ENCODE assay signal across 9 mouse cellular contexts in the genomic region with DNA sequence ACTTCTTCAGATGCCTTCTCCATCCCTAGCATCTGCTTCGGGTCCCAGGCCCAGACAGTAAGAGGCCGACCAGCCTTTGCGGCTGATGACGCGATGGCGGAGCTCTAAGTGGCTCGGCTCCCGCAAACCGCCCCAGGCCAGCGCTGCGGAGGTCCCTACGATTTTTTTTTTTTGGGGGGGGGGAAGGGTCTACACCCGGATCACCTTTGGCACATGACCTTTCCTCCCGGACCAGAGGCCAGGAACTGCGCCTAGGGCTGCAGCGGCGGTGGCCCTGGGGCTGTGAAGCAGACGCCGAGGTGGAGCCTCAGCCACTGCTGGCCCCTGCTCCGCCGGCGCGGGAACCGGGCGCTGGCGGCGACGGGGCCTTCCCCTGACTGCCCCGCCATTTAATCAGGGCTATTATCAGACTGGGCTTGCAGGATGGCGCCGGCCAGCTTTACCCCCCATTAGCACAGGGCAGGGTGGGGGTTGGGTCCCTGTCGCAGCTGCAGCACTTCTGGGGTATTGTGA. TPM values are rescaled to one million over a fixed set of nuclear protein-coding genes. Genes with fewer than 3 reads are reported as not detected.
DNase-seq lines count a peak whose midpoint lies in the region; ATAC-seq and TF ChIP-seq lines count a peak whose summit lies in the region.
"Had no signal": no experiment of that assay in that cellular context is flagged by ENCODE, and none has a peak within 500 bp of the region (broad histone marks: within the 10 kb centered on the region; RNA-seq: fewer than 3 reads in every experiment).

No protein-coding gene starts in this region.

- TF ChIP-seq EP300 in liver, embryonic 14.5 days (IDR thresholded peaks at IDR 0.05; ENCODE audit: low read depth): no peak

- H3K27me3 ChIP-seq in E14TG2a.4 (ENCODE audit: insufficient read depth, low read length): peaks cover 70% of the 10 kb centered on the region
- no peaks in the 10 kb centered on the region for H3K27me3 ChIP-seq in heart, embryonic 14.5 days (ENCODE audit: control insufficient read depth, insufficient read depth, low read length)
- peaks cover 63% of the 10 kb centered on the region for H3K27me3 ChIP-seq in liver, embryonic 14.5 days (ENCODE audit: control insufficient read depth, insufficient read depth, low read length)

- in situ Hi-C loops in ES-E14 (cut with MboI; ENCODE audit: low sequenced_read_pairs in 2 of 2, unreplicated experiment in 2 of 2): no loop called here

- 0% methylated on average over 31 of the region's 32 CpGs for WGBS in heart, embryonic 14.5 days
- under 1% methylated on average over 32 of the region's 32 CpGs for whole genome bisulfite sequencing in liver, embryonic 14.5 days (ENCODE audit: insufficient replicate concordance)

- H3K36me3 ChIP-seq in E14TG2a.4 (ENCODE audit: insufficient read depth, low read length) (no peaks in the 10 kb centered on the region), ES-E14 (ENCODE audit: control insufficient read depth, insufficient read depth, low read length, poor library complexity, severe bottlenecking) (no peaks in the 10 kb centered on the region)
- H3K36me3 ChIP-seq in heart, embryonic 14.5 days (ENCODE audit: control insufficient read depth, insufficient read depth, low read length): no peaks in the 10 kb centered on the region
- H3K36me3 ChIP-seq in liver, embryonic 14.5 days (replicated peaks; ENCODE audit: control insufficient read depth, insufficient read depth, low read depth): no peaks in the 10 kb centered on the region

- H3K27ac ChIP-seq in ES-E14 (ENCODE audit: insufficient read depth, low read depth, low read length, poor library complexity, severe bottlenecking): no peak overlapping the region
- H3K27ac ChIP-seq in heart, embryonic 14.5 days (replicated peaks in 1 of 2; ENCODE audit: control insufficient read depth in 1 of 2, insufficient read depth in 1 of 2, low read depth in 2 of 2, low read length in 2 of 2): peak overlapping the region; percentile 76 to 81
- H3K27ac ChIP-seq in liver, embryonic 14.5 days: no peak overlapping the region

- DNase-seq in ES-E14 (ENCODE audit: low read depth, low spot score): no peak
- DNase-seq in liver, embryonic 14.5 days (ENCODE audit: low read depth in 3 of 3, low spot score in 3 of 3): no peak
- DNase-seq in Muller cell, postnatal 12 days (ENCODE audit: inconsistent ontology term): no peak
- DNase-seq in layer of hippocampus, adult 8-10 months (ENCODE audit: low spot score in 2 of 2): no peak
- DNase-seq in thymus, postnatal 4 days: no peak
- DNase-seq in frontal cortex, adult 2 months (ENCODE audit: extremely low spot score in 1 of 2, low spot score in 1 of 2): no peak

- peak overlapping the region; percentile 71 for H3K4me3 ChIP-seq in E14TG2a.4 (replicated peaks; ENCODE audit: low read length)
- H3K4me3 ChIP-seq in ES-E14 (ENCODE audit: insufficient read depth in 1 of 2, low read depth in 1 of 2, low read length in 2 of 2, poor library complexity in 1 of 2, severe bottlenecking in 1 of 2): peak overlapping the region; percentile 49 to 66
- H3K4me3 ChIP-seq in heart, embryonic 14.5 days (ENCODE audit: control insufficient read depth in 1 of 2, insufficient read depth in 1 of 2, low read depth in 1 of 2, low read length in 2 of 2): peak overlapping the region; percentile 43 to 52
- peak overlapping the region in 1 of 2 experiments; percentile 27; a peak in 1 of 4 replicates for H3K4me3 ChIP-seq in liver, embryonic 14.5 days (ENCODE audit: insufficient read depth in 1 of 2, low read depth in 2 of 2, low read length in 2 of 2)

- H3K4me1 ChIP-seq in E14TG2a.4 (replicated peaks; ENCODE audit: low read depth, low read length) (peaks cover 40% of the 10 kb centered on the region), ES-E14 (ENCODE audit: control insufficient read depth in 2 of 2, insufficient read depth in 2 of 2, low read length in 2 of 2, poor library complexity in 1 of 2) (peaks cover 0 to 5% of the 10 kb centered on the region in 2 experiments; a peak in 1 of 4 replicates)
- H3K4me1 ChIP-seq in heart, embryonic 14.5 days (ENCODE audit: control insufficient read depth in 2 of 2, insufficient read depth in 2 of 2, low read length in 2 of 2): peaks cover 13 to 43% of the 10 kb centered on the region in 2 experiments
- H3K4me1 ChIP-seq in liver, embryonic 14.5 days (replicated peaks; ENCODE audit: control insufficient read depth in 2 of 2, insufficient read depth in 2 of 2, low read length in 1 of 2): no peaks in the 10 kb centered on the region

- H3K9ac ChIP-seq in ES-E14 (ENCODE audit: insufficient read depth, low read depth, low read length, poor library complexity, severe bottlenecking): peak overlapping the region; percentile 4; the same call in 1 of the 2 replicates
- peak overlapping the region; percentile 77 for H3K9ac ChIP-seq in heart, embryonic 14.5 days (ENCODE audit: low read length)
- no peak overlapping the region for H3K9ac ChIP-seq in liver, embryonic 14.5 days (replicated peaks)

- no peak for TF ChIP-seq CTCF in E14TG2a.4 (conservative IDR thresholded peaks at IDR 0.05; ENCODE audit: low read length)
- TF ChIP-seq CTCF in liver, embryonic 14.5 days (IDR thresholded peaks at IDR 0.05; ENCODE audit: low read depth): no peak

- ATAC-seq in heart, embryonic 14.5 days (ENCODE audit: insufficient number of reproducible peaks, insufficient read depth, low FRiP score, low read depth): peak; percentile 49
- no peak for ATAC-seq in liver, embryonic 14.5 days (ENCODE audit: insufficient read depth)

- peak overlapping the region; percentile 81 for H3K4me2 ChIP-seq in heart, embryonic 14.5 days (ENCODE audit: low read length)
- H3K4me2 ChIP-seq in liver, embryonic 14.5 days (ENCODE audit: low read depth): peak overlapping the region; percentile 42

- no peaks in the 10 kb centered on the region for H3K9me3 ChIP-seq in E14TG2a.4 (ENCODE audit: low read length)
- H3K9me3 ChIP-seq in ES-E14 (ENCODE audit: control insufficient read depth, insufficient read depth, low read depth, low read length): no peaks in the 10 kb centered on the region
- no peaks in the 10 kb centered on the region for H3K9me3 ChIP-seq in heart, embryonic 14.5 days (ENCODE audit: control insufficient read depth, low read length)
- H3K9me3 ChIP-seq in liver, embryonic 14.5 days (ENCODE audit: control insufficient read depth, low read length): no peaks in the 10 kb centered on the region

TF ChIP-seq in ES-E14, 5 proteins besides CTCF, POLR2A, EP300 and RAD21:
- no peak for TF ChIP-seq ZC3H11A (IDR thresholded peaks at IDR 0.05; ENCODE audit: borderline replicate concordance, low read depth, low read length)
- no peak for TF ChIP-seq HCFC1 (IDR thresholded peaks at IDR 0.05; ENCODE audit: borderline replicate concordance, insufficient read depth, low read length)
- TF ChIP-seq ZNF384 (IDR thresholded peaks at IDR 0.05; ENCODE audit: low read depth, low read length): no peak
- no peak for TF ChIP-seq MAFK (IDR thresholded peaks at IDR 0.05; ENCODE audit: insufficient read depth, low read depth, low read length)
- TF ChIP-seq CHD2 (IDR thresholded peaks at IDR 0.05; ENCODE audit: low read depth, low read length): no peak

RNA-seq across cellular contexts. Expression of a gene that starts 6.9 kb away (rescaled TPM):
- total RNA-seq in ES-E14 (2012; rRNA removed): 1.1 and 5.5 TPM in 2 replicates
- polyA plus RNA-seq in heart, embryonic 14.5 days (2014; fragmentation: Nextera tagmentation; extraction: Ambion mirVana): 69.0 and 80.6 TPM in 2 replicates
- 0.29 and 0.46 TPM in 2 replicates for polyA plus RNA-seq in liver, embryonic 14.5 days (2012; rRNA removed)
- 0.29 and 0.47 TPM in 2 replicates for polyA plus RNA-seq in liver, embryonic 14.5 days (2014; fragmentation: Nextera tagmentation; extraction: Ambion mirVana)
- not detected for total RNA-seq in layer of hippocampus, adult 8-10 months (2022)
- polyA plus RNA-seq in frontal cortex, adult 2 months (2012; rRNA removed): not detected in 2 replicates
- total RNA-seq: neutrophil, adult 5-6 weeks had no signal

Comparison
In these comparisons a context has a peak if more than half of its experiments do, and no peak if none do; other contexts are left out.
1. H3K27ac ChIP-seq: peak in heart, embryonic 14.5 days (2 of 2); none in ES-E14 (single experiment) and liver, embryonic 14.5 days (single experiment).
2. RNA of a gene that starts 6.9 kb away (polyA plus RNA-seq): 69.0 to 80.6 TPM in heart, embryonic 14.5 days; 0.29 to 0.47 TPM in liver, embryonic 14.5 days and not detected in frontal cortex, adult 2 months; every median in the first group is over 10 times any median in the second.